Mouse (Mus musculus) left cerebral cortex, postnatal 10 days (tissue): ENCODE results near the gene Fbxo27. TPM values are rescaled to one million over a fixed set of nuclear protein-coding genes. Genes with fewer than 3 reads are reported as not detected.
"Not testable (repeated sequence)": the region's sequence is repeated elsewhere in the genome, so short reads cannot be mapped to it uniquely, and the experiment has no call there.

ENCODE experiments used
- DNase-seq, 2 experiments: peaks; one replicate each; pipeline ENCODE4 v3.0.0; 2021 to 2022; ENCODE audit warnings: low spot score in 2 of 2, mixed read lengths in 1 of 2; ENCODE audit errors: extremely low spot score in 1 of 2
- intact Hi-C: fragments of 180-260 bp; cut with DNase I; formaldehyde crosslinking; loops from one replicate; pipeline ENCODE4 v1.15.1; 2025
- total RNA-seq, 2 experiments: library from RNA; stranded (reverse); gene quantifications; 2 replicates each; pipeline ENCODE4 v1.2.3; 2021

Fbxo27 gene
- total RNA-seq: 10 to 100 TPM; 16.0 to 19.8 TPM

DNA sequence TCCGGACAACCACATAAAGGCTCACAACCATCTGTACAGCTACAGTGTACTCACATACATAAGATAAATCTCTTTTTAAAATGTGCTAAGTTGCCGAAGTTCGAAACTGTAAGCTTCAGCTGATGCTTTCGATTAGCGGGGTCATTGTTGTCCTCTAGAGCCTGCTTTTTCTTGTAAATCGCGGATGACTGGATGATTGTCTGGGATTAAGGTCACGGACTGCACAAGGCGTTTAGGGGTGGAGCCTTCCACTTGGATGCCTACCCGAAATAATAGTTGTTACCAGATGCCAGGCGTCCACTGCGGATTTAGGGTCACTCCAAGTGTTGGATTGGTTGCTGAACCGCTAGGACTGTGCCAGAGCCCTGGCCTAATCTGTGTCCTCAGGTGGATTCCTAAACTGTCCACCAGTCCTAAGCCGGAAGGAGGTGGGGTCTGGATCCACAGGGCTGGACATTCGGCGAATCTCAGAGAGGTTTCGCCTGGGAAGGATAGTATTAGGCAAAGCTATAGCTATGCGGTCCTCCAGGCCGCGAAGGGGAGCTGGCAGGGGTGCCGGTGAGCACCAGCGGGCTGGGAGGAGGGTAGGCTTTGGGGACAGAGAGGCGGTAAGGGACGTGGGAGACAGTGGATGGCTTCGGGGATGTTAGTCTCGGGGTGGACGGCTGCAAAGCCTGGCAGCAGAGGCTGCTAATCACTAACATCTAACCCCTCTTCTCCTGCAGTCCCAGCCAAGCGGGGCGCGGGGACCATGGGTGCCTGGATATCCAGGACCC lies at the start of gene Fbxo27:
Gene Fbxo27, plus strand, starts transcription at position 305 of the 776 bp plus-strand sequence.
- intact Hi-C loops: no loop called here
- peak in 1 of 2 experiments; percentile 61 for DNase-seq

DNA sequence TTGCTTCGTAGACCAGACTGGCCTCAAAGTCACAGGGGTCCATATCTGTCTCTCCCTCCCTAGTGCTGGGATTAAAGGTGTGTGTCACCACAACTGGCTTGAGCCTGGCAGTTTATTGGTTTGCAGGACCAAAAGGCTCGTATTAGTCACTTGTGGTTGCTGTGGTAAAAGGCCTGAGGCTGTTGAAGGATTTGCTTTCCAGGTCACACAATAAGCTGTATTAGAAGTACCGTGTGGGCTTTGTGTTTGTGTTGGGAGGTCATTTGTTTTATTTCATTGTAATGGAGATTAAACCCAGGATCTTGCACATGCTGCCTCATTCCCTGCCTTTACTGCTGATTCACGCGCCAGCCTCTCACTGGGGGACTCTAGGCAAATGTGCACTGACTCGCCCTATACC lies 47.3 kb upstream of the Fbxo27 start:
- DNase-seq: no peak

DNA sequence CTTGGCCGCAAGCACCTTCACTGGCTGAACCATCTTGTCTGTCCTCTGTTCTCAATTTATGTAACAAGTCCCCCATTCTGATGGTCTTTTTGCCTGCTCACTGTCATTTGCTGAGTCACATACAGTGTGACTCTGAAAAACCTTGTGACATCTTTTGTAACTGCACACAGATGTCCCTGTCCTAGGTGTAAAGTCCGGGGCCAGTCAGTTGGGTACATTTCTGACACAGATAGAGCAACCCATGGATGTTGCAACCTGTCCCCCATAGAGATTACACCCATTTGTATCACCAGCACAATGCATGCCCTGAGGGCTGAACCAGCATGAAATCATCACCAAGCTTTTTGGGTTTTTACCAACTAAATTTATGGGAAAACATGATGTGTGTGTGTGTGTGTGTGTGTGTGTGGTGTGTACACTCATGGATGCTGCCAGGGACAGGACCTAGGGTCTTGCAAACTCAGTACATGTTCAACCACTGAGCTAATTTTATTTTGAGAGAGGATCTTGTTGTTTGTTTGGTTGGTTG lies 46.6 kb upstream of the Fbxo27 start:
- no peak for DNase-seq
- intact Hi-C loops: no loop called here

More for the DNA sequence above, 47.3 kb upstream of the Fbxo27 start:
- intact Hi-C loops: no loop called here

DNA sequence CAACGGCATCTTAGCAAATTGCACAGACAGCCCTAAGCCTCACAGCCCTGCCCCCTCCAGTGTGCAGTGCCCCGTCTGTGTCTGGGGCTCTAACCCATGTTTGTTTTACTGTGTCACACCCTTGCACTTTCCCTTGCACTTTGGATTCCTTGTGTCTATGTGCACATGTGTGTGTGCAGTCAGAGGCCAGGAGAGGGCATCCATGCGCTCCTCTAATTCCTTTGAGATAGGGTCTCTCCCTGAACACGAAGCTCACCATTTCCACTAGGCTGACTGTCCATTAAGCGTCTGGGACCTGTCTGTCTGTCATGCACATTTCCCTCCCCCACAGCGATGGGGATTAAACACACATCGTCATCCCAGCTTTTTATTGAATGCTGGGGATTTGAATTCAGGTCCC lies 45.6 kb upstream of the Fbxo27 start:
- DNase-seq: no peak
- intact Hi-C loops: no loop called here

DNA sequence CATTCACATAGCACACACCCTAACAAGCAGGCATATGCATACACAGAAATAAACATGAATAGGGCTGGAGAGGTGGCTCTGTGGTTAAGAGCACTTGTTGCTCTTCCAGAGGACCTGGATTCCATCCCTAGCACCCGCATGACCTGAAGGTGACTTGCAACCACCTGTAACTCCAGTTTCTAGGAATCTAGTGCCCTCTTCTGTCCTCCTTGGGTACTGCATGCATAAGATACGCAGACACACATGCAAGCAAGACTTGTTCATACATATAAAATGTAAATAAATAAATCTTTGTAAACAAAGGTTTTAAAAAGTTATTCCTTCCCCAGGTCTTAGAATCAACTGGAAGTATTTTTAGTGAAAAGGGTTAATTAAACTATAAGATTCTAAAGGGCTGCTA lies 41.5 kb upstream of the Fbxo27 start:
- no peak for DNase-seq
- intact Hi-C loops: no loop called here

DNA sequence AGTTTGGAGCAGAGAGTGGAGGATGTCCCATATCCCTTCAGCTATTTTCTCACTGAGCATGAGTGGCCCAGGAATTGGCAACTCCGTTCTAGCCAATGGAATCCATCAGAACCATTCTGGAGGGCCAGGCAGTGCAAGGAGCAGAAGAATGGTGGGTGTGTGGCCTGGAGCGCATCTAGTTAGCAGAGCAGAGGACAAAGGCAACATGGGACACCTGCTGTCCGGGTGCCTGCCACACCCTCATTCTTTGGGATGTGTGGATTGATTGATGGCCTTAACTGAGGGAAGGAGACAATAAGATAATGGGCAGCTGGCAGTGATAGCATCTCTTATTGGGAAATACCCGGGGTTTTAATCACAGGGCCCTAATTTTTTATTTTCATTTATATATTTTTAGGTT lies 36.2 kb upstream of the Fbxo27 start:
- no peak for DNase-seq
- intact Hi-C loops: no loop called here

DNA sequence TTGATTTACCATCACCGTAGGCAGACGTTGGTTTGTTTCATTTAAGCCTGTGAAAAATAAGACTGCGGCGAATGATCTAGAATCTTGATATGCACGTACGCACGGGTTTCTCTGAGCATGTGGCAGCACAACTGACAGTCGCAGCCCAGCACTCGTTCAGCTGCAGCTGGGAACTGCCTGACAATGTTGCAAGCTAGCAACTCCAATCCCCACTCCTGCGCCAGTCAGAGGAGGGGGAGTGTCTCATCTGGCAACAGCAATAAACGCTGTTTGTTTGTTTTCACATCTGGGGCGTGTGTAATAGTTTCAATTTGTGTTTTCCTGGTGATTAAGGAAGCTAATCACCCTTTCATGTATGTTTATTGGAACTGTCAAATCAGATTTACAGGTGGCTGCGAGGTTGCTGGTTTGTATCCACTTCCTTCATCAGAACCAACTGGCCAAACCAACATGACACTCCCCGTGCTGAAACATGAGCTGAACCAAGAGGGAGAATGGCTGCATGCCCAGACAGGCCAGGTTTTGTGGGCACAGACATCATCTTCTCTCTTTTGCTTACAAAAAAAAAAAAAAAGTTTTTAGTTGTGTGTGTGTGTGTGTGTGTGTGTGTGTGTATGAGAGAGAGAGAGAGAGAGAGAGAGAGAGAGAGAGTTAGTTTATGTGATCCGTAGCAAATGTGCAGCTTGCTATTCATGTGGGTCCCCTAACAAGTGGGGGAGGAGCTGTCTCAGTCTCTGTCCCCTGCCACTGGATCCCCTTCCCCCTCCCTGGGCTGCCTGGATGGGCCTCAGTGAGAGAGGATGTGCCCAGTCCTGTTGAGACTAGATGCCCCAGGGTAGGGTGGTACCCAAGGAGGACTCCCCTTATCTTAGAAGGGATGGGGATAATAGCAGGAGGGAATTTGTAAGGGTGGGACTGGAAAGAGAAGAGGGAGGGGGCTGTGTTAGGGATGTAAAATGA lies 26.7 kb upstream of the Fbxo27 start:
- intact Hi-C loops: no loop called here
- DNase-seq: peak; percentile 12 to 27

DNA sequence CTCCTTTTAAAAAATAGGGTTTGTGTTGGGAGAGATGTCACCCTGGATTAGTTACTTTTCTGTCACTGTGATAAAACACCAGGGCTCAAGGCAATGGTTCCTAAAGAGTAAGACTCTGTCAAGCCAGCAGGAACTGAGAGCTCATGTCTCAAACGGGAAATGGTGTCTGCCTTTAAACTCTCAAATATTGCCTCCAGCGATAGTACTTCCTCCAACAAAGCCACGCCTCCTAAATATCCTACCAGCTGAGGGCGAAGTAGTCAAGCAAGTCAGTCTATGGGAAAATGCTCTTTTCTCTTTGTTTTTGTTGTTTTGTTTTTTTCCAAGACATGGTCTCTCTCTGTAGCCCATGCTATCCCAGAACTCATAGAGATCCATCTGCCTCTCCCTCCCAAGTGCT lies 21.5 kb upstream of the Fbxo27 start:
- no peak for DNase-seq
- intact Hi-C loops: no loop called here

DNA sequence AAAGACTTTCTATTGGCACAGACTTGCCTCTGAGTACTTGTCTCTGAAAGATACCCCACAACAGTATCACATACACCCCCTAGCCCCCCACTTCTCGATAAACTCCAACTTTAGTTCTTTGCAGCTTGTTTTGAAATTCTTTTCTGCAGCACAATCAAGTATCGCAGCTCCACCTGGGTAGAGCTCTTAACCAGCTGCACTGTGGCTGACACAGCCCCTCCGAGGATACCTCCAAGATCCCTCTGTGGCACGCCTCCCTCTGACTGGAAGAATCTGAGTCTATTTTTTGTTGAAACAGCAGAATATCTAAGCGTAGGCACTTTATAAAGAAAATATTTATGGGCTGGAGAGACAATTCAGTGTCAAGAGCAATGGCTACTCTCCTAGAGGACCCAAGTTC lies 20.4 kb upstream of the Fbxo27 start:
- DNase-seq: no peak
- intact Hi-C loops: no loop called here

DNA sequence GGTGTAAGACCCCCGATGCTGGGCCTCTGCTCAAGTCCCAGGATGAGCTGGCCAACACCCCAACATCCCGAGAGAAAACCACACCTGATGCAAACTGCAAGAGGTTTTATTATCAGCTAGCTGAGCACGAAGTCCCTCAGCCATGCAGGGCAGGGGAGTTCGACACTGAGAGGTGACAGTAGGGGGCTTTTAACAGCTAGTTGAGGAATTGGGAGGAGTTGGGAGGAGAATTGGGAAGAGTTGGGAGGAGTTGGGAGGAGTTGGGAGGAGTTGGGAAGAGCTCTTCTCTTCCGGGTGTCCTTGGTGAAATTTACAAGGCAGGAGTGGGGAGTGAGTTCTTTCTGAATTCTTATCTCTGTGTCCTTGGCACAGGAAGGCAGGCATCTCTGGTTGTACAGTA lies 19.9 kb upstream of the Fbxo27 start:
- DNase-seq, intact Hi-C loops: not testable (repeated sequence)

DNA sequence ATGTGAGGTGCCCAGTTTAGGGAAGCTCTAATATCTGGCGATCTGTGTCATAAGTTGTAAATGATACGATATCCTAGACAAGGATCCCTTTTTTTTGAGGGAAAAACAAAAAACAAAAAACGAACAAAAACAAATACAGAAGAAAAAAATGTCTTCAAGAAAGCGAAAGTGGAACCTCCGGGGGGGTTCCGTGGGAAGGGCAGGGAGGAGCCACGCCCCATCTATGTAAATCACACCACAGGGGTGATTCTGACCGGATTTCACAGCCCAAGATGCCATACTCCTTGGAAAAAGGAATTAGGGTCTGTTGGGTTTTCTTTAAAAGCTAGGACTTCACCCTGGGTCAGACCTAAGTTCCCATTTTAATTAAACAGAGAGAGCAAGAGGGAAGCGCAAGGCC lies 17.7 kb upstream of the Fbxo27 start:
- no peak for DNase-seq
- intact Hi-C loops: no loop called here

DNA sequence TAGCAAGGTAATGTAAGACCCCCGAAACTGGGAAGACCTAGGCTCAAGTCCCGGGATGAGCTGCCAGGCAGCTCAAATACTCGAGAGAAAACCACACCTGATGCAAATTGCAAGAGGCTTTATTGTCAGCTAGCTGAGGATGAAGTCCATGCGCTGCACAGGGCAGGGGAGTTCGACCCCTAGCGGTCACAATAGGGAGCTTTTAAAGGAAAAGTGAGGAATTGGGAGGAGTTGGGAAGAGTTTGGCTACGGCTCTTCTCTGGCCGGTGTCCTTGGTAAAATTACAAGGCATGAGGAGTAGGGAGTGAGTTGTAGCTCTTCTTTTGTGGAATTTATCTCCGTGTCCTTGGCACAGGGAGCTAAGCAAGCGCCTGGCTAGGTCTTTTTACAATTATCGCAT lies 16.9 kb upstream of the Fbxo27 start:
- intact Hi-C loops: no loop called here
- no peak for DNase-seq

DNA sequence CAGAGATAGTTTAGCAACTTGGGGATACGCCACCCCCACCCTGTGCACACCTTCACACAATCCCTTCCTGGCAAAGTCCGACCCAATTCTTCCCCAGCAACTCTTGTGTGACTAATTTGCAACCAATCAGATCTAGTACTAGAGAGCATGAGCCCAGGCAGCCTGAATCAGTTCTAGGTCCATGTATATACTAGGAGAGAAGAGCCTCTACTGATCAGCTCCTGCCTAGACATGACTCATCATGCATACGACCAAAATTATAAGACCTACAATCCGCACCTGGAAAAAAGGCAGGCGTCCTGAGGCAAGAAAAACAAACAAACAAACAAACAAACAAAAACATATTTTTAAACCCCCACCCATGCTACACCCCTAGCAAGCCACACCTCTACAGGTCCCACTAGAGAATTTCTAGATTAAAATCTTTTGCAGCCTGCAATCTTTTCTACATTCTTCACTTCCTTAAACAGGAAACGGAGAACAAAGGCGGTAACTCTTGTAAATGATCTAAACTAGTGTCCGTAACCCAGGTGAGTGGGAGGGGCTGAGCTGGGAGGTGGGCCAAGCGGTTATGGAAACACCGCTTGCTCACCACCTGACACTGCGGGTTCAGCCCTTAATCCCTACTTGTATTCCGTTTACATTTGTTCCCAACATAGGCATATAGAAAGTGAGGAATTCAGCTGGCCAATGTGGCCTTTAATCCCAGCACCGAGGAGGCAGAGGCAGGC lies 15.7 kb upstream of the Fbxo27 start:
- DNase-seq: no peak
- intact Hi-C loops: no loop called here

DNA sequence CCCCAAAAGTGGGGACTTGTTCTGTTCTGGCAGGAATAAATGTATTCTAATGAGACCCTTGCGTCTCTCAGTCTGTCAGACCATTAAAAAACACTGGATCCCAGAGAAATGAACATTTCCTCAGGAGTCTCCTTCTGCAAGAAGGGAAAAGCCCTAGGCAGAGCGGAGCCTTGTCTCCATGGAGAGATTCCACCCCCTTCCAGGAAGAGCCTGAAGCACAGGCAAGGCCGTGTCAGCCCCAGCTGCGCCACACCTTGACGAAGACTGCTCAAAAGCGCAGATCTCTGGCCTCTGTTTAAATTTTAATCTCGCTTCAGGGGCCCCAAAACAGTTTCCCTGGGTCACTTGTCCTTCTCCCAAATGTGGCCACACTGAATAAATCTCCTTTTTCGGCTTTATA lies 15.0 kb upstream of the Fbxo27 start:
- DNase-seq: no peak
- intact Hi-C loops: no loop called here

DNA sequence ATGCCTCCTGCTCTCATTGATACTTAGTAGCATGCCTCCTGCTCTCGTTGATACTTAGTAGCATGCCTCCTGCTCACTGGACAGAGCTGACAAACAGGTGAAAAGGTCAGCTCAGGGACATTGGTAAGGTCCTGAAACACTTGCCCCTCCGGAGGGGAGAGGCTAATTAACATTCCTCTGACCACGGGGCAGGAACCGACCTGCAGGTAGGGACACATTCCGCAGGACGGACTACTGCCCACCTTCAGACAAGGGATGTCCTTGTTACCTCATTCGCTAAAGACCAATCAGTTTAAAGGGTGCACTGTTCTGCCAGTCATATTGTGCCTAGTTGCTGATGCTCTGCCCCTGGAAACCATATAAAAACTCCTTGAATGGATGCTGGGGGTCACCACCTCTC lies 1.6 kb upstream of the Fbxo27 start:
- intact Hi-C loops: no loop called here

DNA sequence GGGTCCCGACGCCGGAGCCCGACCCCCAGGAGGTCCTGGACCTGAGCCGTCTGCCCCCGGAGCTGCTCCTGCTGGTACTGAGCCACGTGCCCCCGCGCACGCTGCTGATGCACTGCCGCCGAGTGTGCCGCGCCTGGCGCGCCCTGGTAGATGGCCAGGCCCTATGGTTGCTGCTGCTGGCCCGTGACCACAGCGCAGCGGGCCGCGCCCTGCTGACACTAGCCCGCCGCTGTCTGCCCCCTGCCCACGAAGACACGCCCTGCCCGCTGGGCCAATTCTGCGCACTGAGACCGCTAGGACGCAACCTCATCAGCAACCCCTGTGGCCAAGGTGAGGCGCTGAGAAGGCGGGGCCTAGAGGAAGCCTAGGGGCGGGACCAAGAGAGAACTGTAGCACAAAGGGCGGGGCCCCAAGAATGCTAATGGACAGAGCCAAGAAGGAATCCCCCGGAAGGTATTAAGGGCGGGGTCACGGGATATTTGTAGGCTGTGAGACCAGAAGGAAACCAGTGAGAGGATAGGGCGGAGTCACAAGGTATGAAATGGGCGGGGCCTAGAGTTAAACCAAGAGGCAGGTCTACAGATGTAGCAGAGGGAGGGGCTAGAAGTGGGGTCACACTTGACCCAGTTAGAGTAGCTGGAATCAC lies 795 bp downstream of the Fbxo27 start:
- peak; percentile 71 to 86 for DNase-seq
- intact Hi-C loops: no loop called here

More for the DNA sequence above, 1.6 kb upstream of the Fbxo27 start:
- DNase-seq: no peak

DNA sequence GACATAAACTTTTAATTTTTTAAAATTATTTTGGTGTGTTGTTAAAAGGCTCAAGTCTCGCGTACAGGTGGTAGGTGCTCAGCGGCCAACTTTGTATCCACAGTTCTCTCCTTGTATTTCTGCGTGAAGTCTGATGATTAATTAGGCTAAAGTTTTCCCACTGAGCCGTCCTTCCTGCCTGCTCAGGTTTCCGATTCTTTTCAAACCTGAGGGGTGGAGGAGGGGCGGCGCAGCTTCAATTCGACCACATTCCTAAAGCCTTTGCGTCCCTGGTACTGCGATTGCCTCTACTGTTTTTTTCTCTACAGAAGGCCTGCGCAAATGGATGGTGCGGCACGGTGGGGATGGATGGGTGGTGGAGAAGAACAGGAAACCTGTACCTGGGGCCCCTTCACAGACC lies 1.8 kb downstream of the Fbxo27 start:
- intact Hi-C loops: no loop called here
- no peak for DNase-seq

DNA sequence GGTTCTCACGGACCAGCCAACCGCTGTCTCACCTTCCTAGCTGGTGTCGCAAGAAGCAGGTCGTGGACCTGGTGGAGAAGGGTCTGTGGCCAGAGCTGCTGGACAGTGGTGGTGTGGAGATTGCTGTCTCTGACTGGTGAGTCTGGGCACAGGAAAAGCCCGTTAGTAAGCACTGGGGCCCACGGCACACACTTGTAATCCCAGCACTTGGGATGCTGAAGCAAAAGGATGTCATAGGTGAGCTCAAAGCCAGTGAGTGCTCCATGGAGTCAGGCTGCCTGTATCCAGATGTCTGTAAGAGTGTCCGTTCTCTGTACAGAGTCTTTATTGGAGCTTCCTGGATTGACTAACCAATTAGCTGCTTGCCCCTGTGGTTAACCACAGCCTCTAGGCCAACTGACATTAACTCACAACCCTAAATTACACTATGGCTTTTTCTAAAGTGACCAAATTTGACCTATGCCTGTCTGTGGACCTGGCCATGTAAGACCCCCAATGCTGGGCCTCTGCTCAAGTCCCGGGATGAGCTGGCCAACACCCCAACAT lies 2.4 kb downstream of the Fbxo27 start:
- DNase-seq: no peak
- intact Hi-C loops: no loop called here
